Mouse (Mus musculus) stomach, postnatal 0 days (tissue): Measurements from ENCODE around the gene Otulin.

Experiments used
- CTCF ChIP-seq: IDR thresholded peaks from 2 replicates; pipeline ENCODE4 v1.5.1; 2016; ENCODE audit warnings: antibody characterized with exemption, low read depth, mild to moderate bottlenecking, moderate library complexity
- EP300 ChIP-seq: optimal IDR thresholded peaks from 2 replicates; pipeline ENCODE3; 2016; ENCODE audit warnings: antibody characterized with exemption

- TF ChIP-seq EP300 (no peak), CTCF (no peak)
Observed at GRCm38 (mm10) chr15:27575932-27576331, 54.6 kb downstream of the Otulin start.
